Mouse (Mus musculus) forebrain, embryonic 13.5 days (tissue): ENCODE results near the gene Hist1h1d. TPM values are rescaled to one million over a fixed set of nuclear protein-coding genes. Genes with fewer than 3 reads are reported as not detected.
"Not testable (repeated sequence)": the region's sequence is repeated elsewhere in the genome, so short reads cannot be mapped to it uniquely, and the experiment has no call there.

ENCODE experiments used
- ATAC-seq: fragments of 200-750 bp; cut with Nextera tagmentation; 2 replicates; pipeline ENCODE4 v1.8.0; 2017
- H3K27ac ChIP-seq: fragments of 300-500 bp; sonication (generic); 2 replicates; pipeline ENCODE4 v1.5.1; 2015; ENCODE audit warnings: inconsistent platforms, mild to moderate bottlenecking, moderate library complexity
- H3K27me3 ChIP-seq: fragments of 300-500 bp; sonication (generic); 2 replicates; pipeline ENCODE4 v1.6.1; 2015; ENCODE audit warnings: mild to moderate bottlenecking, inconsistent platforms
- H3K36me3 ChIP-seq: fragments of 300-500 bp; sonication (generic); 2 replicates; pipeline ENCODE4 v1.6.1; 2015; ENCODE audit warnings: mild to moderate bottlenecking, inconsistent platforms; ENCODE audit not compliant: poor library complexity, severe bottlenecking
- H3K4me1 ChIP-seq: fragments of 300-500 bp; sonication (generic); 2 replicates; pipeline ENCODE4 v1.6.1; 2015; ENCODE audit warnings: inconsistent platforms
- H3K4me2 ChIP-seq: fragments of 300-500 bp; sonication (generic); 2 replicates; pipeline ENCODE4 v1.6.1; 2015; ENCODE audit warnings: inconsistent platforms, mild to moderate bottlenecking, moderate library complexity
- H3K4me3 ChIP-seq: fragments of 300-500 bp; sonication (generic); 2 replicates; pipeline ENCODE4 v1.5.1; 2015; ENCODE audit warnings: mild to moderate bottlenecking, inconsistent platforms
- H3K9ac ChIP-seq: fragments of 300-500 bp; sonication (generic); 2 replicates; pipeline ENCODE4 v1.6.1; 2015; ENCODE audit warnings: mild to moderate bottlenecking, inconsistent platforms
- H3K9me3 ChIP-seq: fragments of 300-500 bp; sonication (generic); replicated peaks from 2 replicates; pipeline ENCODE4 v1.6.1; 2016; ENCODE audit warnings: inconsistent platforms
- WGBS: fragments of 180-500 bp; shearing (Covaris S2); methylation state at CpG from one replicate; pipeline ENCODE4 v1.1.7; 2015; 5-methylcytosine and 5-hydroxymethylcytosine counted together
- polyA plus RNA-seq: library from polyadenylated mRNA; unstranded; fragments of >200 nt; fragmentation: Nextera tagmentation; extraction: Ambion mirVana; gene quantifications from 2 replicates; pipeline ENCODE4 v1.2.1, GENCODE M21; 2015

Gene Hist1h1d
- polyA plus RNA-seq, 1 experiment from 2014 or later = 0.68 TPM

GRCm38 (mm10) chr13:23554925-23555838 lies 2.1 kb downstream of the Hist1h1d start:
- peak overlapping the region; percentile 99 for H3K27ac ChIP-seq
- peak overlapping the region; percentile 87 for H3K9ac ChIP-seq
- WGBS = under 1% methylated on average over 54 of the region's 54 CpGs
- no peaks in the 10 kb centered on the region for H3K36me3 ChIP-seq
- peak overlapping the region; percentile 93 for H3K4me2 ChIP-seq
- H3K27me3 ChIP-seq = no peaks in the 10 kb centered on the region
- H3K4me1 ChIP-seq = peaks cover 27% of the 10 kb centered on the region
- H3K9me3 ChIP-seq = no peaks in the 10 kb centered on the region
- peak; percentile 87 for ATAC-seq
- H3K4me3 ChIP-seq = peak overlapping the region; percentile 61

DNA sequence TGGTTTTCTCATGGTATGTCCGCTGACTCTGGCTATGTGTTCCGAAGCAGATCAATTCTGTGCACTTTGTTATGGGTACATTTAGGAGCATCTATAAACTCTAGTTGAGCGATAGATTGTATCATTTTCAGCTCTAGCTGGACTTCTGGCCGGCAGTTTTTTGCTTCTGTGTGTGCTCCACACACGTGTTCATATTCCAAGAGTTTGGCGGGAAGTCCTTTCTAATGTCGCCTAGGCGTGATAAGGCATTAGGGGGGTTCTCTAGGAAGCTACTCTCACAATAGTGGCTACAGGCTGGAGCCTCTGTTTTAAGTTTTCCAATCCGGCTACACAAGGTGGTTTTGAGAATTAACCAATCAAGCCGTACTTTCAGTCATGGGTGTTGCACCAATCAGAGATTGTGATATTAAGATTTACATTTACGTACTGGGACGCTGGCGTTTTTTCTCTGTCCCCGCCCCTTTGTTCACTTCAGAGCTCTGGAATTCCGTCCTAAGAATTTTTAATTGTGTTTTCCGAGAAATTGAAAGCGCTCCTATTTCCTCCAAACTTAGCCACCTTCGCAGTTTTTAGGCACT lies 2.9 kb downstream of the Hist1h1d start:
- Histone ChIP-seq H3K9ac (peak overlapping the region; percentile 87), H3K36me3 (no peaks in the 10 kb centered on the region), H3K27me3 (no peaks in the 10 kb centered on the region), H3K27ac (peak overlapping the region; percentile 99), H3K4me2 (peak overlapping the region; percentile 93), H3K9me3 (no peaks in the 10 kb centered on the region), H3K4me3 (peak overlapping the region; percentile 61), H3K4me1 (peaks cover 24% of the 10 kb centered on the region)
- WGBS = under 1% methylated on average over 18 of the region's 18 CpGs
- ATAC-seq = peak; percentile 84

GRCm38 (mm10) chr13:23556906-23557305 lies 3.8 kb downstream of the Hist1h1d start:
- no peak for ATAC-seq
- WGBS = 64% methylated on average over 3 of the region's 3 CpGs

GRCm38 (mm10) chr13:23560699-23561098 lies 7.6 kb downstream of the Hist1h1d start:
- H3K27me3 ChIP-seq, H3K9ac ChIP-seq, H3K36me3 ChIP-seq, H3K4me1 ChIP-seq, H3K4me3 ChIP-seq, ATAC-seq, H3K9me3 ChIP-seq: not testable (repeated sequence)
- 12% methylated on average over 2 of the region's 2 CpGs for WGBS
- Histone ChIP-seq H3K4me2 (peak overlapping the region; percentile 40), H3K27ac (peak overlapping the region; percentile 59)

More at GRCm38 (mm10) chr13:23556906-23557305, 3.8 kb downstream of the Hist1h1d start:
- H3K9ac ChIP-seq = no peak overlapping the region
- H3K9me3 ChIP-seq = no peaks in the 10 kb centered on the region
- H3K27ac ChIP-seq = peak overlapping the region; percentile 16; the same call in 1 of the 2 replicates
- H3K4me1 ChIP-seq = peaks cover 23% of the 10 kb centered on the region
- H3K4me3 ChIP-seq = no peak overlapping the region
- no peaks in the 10 kb centered on the region for H3K27me3 ChIP-seq
- no peaks in the 10 kb centered on the region for H3K36me3 ChIP-seq
- peak overlapping the region; percentile 93 for H3K4me2 ChIP-seq

GRCm38 (mm10) chr13:23561531-23561882 lies 8.4 kb downstream of the Hist1h1d start:
- not testable (repeated sequence) for H3K4me1 ChIP-seq, H3K9me3 ChIP-seq, ATAC-seq, H3K36me3 ChIP-seq, H3K27me3 ChIP-seq
- WGBS = 0% methylated on average over 2 of the region's 5 CpGs
- H3K9ac ChIP-seq = peak overlapping the region; percentile 75
- peak overlapping the region; percentile 46 for H3K4me3 ChIP-seq
- peak overlapping the region; percentile 70 for H3K4me2 ChIP-seq
- H3K27ac ChIP-seq = peak overlapping the region; percentile 98

GRCm38 (mm10) chr13:23561883-23562659 lies 9.0 kb downstream of the Hist1h1d start, which contains the start of gene Hist1h3e:
Gene Hist1h3e, minus strand, starts transcription at chr13:23562369.
- H3K27ac ChIP-seq = peak within 1 kb of the TSS; percentile 98
- H3K4me3 ChIP-seq = peak within 1 kb of the TSS; percentile 46
- peak; percentile 94 for ATAC-seq
- WGBS = under 1% methylated on average over 44 of the region's 67 CpGs
- peak within 1 kb of the TSS; percentile 75 for H3K9ac ChIP-seq
- H3K4me1 ChIP-seq, H3K36me3 ChIP-seq, H3K27me3 ChIP-seq, H3K9me3 ChIP-seq: not testable (repeated sequence)
- peak within 1 kb of the TSS; percentile 70 for H3K4me2 ChIP-seq

- Histone ChIP-seq H3K27ac (peak overlapping the region; percentile 98), H3K27me3 (no peaks in the 10 kb centered on the region), H3K36me3 (no peaks in the 10 kb centered on the region), H3K4me2 (peak overlapping the region; percentile 70), H3K4me3 (peak overlapping the region; percentile 46), H3K9ac (peak overlapping the region; percentile 63), H3K9me3 (no peaks in the 10 kb centered on the region), H3K4me1 (peaks cover 3% of the 10 kb centered on the region; the same call in 1 of the 2 replicates)
- WGBS = 2% methylated on average over 18 of the region's 18 CpGs
- ATAC-seq = peak; percentile 50
These were observed 9.8 kb downstream of the Hist1h1d start for GRCm38 (mm10) chr13:23562699-23563462.

GRCm38 (mm10) chr13:23564482-23564881 lies 11.4 kb downstream of the Hist1h1d start:
- H3K27me3 ChIP-seq = no peaks in the 10 kb centered on the region
- H3K4me3 ChIP-seq = no peak overlapping the region
- ATAC-seq = no peak
- WGBS = 88% methylated on average over 2 of the region's 2 CpGs
- peaks cover 3% of the 10 kb centered on the region; the same call in 1 of the 2 replicates for H3K4me1 ChIP-seq
- no peak overlapping the region for H3K4me2 ChIP-seq
- no peaks in the 10 kb centered on the region for H3K36me3 ChIP-seq
- no peak overlapping the region for H3K27ac ChIP-seq
- no peaks in the 10 kb centered on the region for H3K9me3 ChIP-seq
- H3K9ac ChIP-seq = no peak overlapping the region

- not testable (repeated sequence) for H3K27me3 ChIP-seq, ATAC-seq, H3K36me3 ChIP-seq, H3K9me3 ChIP-seq
- peak overlapping the region; percentile 75 for H3K4me2 ChIP-seq
- H3K27ac ChIP-seq = peak overlapping the region; percentile 97
- peak overlapping the region; percentile 51 for H3K4me3 ChIP-seq
- H3K4me1 ChIP-seq = peaks cover 22% of the 10 kb centered on the region
- H3K9ac ChIP-seq = peak overlapping the region; percentile 65
- WGBS = 1% methylated on average over 26 of the region's 41 CpGs
These were observed 17.4 kb downstream of the Hist1h1d start for GRCm38 (mm10) chr13:23570261-23571021.

DNA sequence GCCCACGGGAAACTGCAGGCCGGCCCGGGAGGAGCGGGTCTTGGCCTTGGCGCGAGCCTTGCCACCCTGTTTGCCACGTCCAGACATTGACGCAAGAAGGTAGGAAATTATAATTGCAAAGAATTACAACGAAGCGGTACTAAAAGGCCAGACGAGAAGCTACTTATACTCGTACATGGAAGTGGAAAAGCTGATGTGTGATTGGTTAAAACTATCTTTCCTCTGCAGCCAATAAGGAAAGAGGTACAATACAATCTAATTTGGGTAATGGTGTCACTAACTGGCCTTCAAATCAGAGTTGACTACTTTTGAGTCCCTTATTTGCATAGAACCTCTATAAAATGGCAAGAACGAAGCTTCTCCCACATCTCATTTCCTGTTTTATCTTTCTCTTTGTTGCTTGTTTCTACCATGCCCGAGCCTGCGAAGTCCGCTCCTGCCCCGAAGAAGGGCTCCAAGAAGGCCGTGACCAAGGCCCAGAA lies 18.0 kb downstream of the Hist1h1d start, which contains the start of the genes Hist1h2ae and Hist1h2bg:
Gene Hist1h2ae, minus strand, starts transcription at position 199 of the 482 bp plus-strand sequence.
Gene Hist1h2bg, plus strand, starts transcription at position 375 of the 482 bp plus-strand sequence.
- Histone ChIP-seq H3K4me3 (peak within 1 kb of the TSS; percentile 51), H3K9me3 (no peaks in the 10 kb centered on the region), H3K36me3 (no peaks in the 10 kb centered on the region), H3K27ac (peak within 1 kb of the TSS; percentile 97), H3K4me2 (peak within 1 kb of the TSS; percentile 75), H3K9ac (peak within 1 kb of the TSS; percentile 86), H3K27me3 (no peaks in the 10 kb centered on the region), H3K4me1 (peaks cover 23% of the 10 kb centered on the region)
- peak; percentile 90 for ATAC-seq
- WGBS = under 1% methylated on average over 18 of the region's 18 CpGs
